Mouse (Mus musculus): Measurements from ENCODE around the gene Cdk5r1. TPM values are rescaled to one million over a fixed set of nuclear protein-coding genes. Genes with fewer than 3 reads are reported as not detected.
A peak's percentile ranks its signal among the peaks of the same experiment; 100 is the strongest.

The Cdk5r1 gene
- total RNA-seq, 1 experiment from 2014 or later: 1.5 TPM

DNA sequence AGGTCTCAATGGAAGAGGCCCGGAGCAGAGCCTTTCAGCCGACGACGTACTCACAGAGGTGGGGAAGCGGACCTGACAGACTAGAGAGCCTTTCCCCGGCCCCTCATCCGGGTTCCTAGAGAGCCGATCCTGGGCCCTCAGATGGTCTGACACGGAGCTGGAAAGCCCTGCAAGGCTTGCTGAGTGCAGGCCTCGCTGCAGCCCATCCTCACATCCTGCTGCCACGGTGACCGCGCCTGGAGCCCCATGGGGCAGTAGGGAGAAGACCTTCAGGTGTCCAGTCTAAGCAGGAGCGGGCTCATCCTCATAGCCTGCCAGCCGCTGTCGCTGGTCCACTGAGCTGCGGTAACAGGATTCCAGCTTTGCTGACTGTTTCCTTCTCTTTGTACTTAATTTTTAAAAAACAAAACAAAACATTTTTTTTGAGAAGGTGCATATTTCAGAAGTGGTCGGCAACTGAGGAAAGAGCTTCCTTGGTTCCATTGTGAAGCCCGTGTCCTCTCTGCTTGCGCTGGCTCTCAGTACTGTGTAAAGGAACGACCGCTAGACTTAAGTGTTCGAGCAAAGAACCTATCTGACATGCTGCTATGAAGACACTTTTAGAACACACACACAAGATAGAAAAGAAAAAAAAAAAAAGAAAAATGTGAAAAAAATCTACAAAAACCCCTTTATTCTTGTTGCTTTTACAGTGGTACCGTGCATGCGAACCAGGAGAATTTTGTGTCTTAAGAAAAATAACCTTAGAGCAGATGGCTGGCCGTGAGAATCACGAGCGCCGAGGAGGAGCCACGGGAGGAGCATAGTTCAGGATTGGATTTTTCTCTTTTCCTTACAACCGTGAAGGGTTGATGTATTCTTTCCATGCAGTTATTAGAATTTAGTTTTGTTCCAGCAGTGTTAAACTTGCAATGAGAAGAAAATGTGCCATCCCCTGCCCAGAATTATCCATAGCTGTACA lies 3.4 kb downstream of the Cdk5r1 start:
- ATAC-seq (replicated peaks; ENCODE audit: low read depth, poor library complexity, severe bottlenecking): no peak

DNA sequence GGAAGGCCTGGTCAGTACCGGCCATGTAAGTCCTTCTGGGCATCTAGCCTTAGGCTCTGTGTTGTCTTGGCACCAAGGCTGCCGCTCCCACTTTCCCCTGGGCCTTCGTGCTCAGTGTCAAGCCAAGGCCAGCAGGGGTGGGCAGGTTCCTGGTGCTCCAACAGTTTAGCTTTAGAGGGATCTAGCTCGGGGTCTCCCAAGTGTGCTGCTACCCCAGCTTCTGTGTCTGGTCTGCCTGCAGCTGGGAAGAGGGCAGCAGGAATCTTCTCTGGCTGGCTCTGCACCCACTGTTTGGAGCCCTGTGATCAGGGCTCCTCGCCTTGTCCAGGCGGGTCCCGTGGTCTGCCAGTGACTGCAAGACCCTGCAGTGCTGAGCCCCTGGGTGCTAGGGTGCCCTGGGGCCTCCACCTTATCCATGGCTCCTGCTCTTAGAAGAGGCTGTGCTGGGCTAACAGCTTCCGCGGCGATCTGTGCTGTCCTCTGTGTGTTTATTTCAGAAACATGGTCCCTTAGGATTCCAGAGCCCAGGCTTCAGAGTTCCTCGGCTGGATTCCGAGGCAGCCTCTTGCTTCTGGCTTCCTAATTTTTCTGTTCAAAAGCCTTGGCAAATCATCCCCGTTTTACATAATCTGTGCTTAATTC lies 4.7 kb downstream of the Cdk5r1 start:
- no peak for ATAC-seq (replicated peaks; ENCODE audit: low read depth, poor library complexity, severe bottlenecking)

- no peak for ATAC-seq (replicated peaks; ENCODE audit: low read depth, poor library complexity, severe bottlenecking)
These were observed 5.5 kb downstream of the Cdk5r1 start for GRCm38 (mm10) chr11:80482347-80482746.

DNA sequence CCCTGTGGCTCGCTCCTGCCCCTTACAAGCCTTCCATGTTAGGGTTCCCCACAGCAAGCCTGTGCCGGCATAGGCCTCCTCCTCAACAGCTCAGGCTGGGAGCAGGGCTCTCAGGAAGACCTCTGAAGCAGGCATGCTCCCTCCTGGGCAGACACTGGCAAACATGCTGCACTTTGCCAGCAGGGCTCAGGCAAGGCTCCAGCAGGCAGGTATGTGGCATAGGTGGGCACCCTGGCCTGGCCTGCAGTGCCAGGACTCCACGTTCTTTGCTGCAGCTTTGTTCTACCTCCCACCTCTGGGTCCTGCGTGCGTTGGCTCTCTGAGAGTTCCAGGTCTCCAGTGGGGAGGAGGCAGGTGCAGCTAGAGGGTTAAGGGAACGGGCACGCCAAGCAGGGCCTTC lies 6.1 kb downstream of the Cdk5r1 start:
- no peak for ATAC-seq (replicated peaks; ENCODE audit: low read depth, poor library complexity, severe bottlenecking)

GRCm38 (mm10) chr11:80483536-80484067 lies 6.8 kb downstream of the Cdk5r1 start:
- no peak for ATAC-seq (replicated peaks; ENCODE audit: low read depth, poor library complexity, severe bottlenecking)

- ATAC-seq (replicated peaks; ENCODE audit: low read depth, poor library complexity, severe bottlenecking): no peak
These were observed 7.5 kb downstream of the Cdk5r1 start for GRCm38 (mm10) chr11:80484191-80484791.

DNA sequence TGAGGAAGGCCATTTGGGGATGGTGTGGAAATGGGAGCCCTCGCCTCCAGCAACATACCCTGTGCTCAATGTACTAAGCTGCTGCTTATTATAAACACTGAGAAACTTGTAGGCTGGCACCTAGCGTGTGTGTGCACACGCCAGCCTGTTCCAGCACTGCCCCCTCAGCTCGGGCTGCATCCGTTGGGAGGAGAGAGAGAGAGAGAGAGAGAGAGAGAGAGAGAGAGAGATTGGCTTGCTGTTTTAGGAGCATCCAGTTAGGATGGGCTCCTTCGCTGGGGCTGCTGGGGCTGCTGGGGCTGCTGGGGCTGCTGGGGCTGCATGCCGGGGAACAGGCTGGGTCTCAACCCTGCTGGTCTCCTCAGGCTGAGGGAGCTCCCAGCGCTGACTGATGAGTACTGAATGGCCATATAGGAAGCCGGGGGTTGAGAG lies 8.3 kb downstream of the Cdk5r1 start:
- ATAC-seq (replicated peaks; ENCODE audit: low read depth, poor library complexity, severe bottlenecking): no peak

DNA sequence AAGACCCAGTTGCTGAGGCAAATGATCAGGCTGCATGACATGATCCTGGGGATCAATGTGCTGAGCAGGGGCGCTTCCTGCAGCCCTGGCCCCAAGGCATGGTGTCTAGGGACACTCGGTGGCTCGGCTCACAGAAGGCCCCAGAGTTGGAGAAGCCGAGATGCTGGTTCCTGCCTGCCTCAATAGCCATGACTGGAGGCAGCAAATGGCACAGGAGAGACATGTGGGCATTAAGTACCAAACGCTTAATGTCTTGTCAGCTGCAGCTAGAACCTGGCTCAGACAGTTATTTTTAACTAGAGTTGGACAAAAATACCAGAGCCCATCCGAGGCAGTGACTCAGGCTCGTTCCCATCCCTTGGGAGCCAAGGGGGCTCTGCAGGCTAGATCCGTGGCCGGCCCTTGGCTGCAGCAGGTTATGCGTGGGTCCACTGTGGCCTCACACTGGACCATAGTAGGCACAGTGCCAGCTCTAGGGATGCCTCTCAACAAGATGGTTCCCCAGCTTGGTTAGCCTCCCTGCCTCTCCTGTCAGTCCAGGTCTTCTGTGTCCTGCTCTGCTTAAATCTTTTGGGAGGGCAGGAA lies 8.9 kb downstream of the Cdk5r1 start:
- ATAC-seq (replicated peaks; ENCODE audit: low read depth, poor library complexity, severe bottlenecking): no peak

GRCm38 (mm10) chr11:80487904-80488587 lies 11.2 kb downstream of the Cdk5r1 start:
- ATAC-seq (replicated peaks; ENCODE audit: low read depth, poor library complexity, severe bottlenecking): no peak

- no peak for ATAC-seq (replicated peaks; ENCODE audit: low read depth, poor library complexity, severe bottlenecking)
These were observed 12.5 kb downstream of the Cdk5r1 start for GRCm38 (mm10) chr11:80489172-80489881.

GRCm38 (mm10) chr11:80489882-80490196 lies 13.0 kb downstream of the Cdk5r1 start:
- ATAC-seq (replicated peaks; ENCODE audit: low read depth, poor library complexity, severe bottlenecking): peak; percentile 81

GRCm38 (mm10) chr11:80490831-80491230 lies 14.0 kb downstream of the Cdk5r1 start:
- no peak for ATAC-seq (replicated peaks; ENCODE audit: low read depth, poor library complexity, severe bottlenecking)

- no peak for ATAC-seq (replicated peaks; ENCODE audit: low read depth, poor library complexity, severe bottlenecking)
These were observed 16.4 kb downstream of the Cdk5r1 start for GRCm38 (mm10) chr11:80493186-80493585.

DNA sequence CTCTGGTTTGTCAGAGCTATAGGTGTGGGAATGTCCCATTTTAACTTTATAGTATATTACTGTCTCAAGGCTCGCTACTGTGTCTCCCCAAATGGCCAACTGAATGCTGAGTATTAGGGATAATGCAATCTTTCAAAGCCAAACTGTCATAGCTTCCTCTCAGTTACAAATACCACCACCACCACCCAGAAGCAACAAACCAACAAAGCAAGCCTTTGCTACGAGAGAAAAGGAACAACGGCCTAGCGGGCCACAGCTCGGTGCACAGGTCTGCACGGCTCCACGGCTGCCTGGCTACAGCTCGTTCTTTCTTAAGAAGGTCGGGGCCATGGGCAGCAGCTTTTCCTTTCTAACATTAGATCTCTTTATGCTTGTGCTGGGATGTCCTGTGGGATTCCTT lies 18.0 kb downstream of the Cdk5r1 start:
- no peak for ATAC-seq (replicated peaks; ENCODE audit: low read depth, poor library complexity, severe bottlenecking)

DNA sequence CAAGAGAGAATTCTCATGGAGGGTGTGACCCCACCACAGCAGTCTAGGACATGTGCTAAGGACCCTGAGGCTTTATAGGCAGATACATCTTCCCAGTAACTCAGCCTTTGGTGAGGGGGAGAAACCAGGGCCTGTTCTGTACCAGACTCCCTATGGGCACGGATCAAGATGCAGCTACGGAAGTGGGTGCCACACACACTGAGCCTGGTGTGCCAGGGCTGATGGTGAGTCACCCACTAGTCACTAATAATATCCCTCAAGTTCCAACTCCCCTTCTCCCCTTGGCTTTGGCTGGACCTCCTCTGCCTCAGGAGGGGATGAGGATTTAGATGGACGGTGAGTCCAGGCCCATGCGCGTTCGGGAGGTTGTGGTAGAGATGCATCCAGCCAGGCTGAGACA lies 19.1 kb downstream of the Cdk5r1 start:
- no peak for ATAC-seq (replicated peaks; ENCODE audit: low read depth, poor library complexity, severe bottlenecking)

- ATAC-seq (replicated peaks; ENCODE audit: low read depth, poor library complexity, severe bottlenecking): no peak
These were observed 19.8 kb downstream of the Cdk5r1 start for GRCm38 (mm10) chr11:80496640-80497039.

- no peak for ATAC-seq (replicated peaks; ENCODE audit: low read depth, poor library complexity, severe bottlenecking)
These were observed 20.5 kb downstream of the Cdk5r1 start for GRCm38 (mm10) chr11:80497225-80497919.

- no peak for ATAC-seq (replicated peaks; ENCODE audit: low read depth, poor library complexity, severe bottlenecking)
These were observed 21.7 kb downstream of the Cdk5r1 start for GRCm38 (mm10) chr11:80498328-80499070.
